Mouse (Mus musculus) G1E (cell line): Measurements from ENCODE around the gene Filip1. TPM values are rescaled to one million over a fixed set of nuclear protein-coding genes. Genes with fewer than 3 reads are reported as not detected.

Experiments
- ATAC-seq: 2 replicates; pipeline ENCODE4 v1.8.0; 2016; ENCODE audit warnings: mild to moderate bottlenecking; ENCODE audit not compliant: insufficient number of reproducible peaks, poor library complexity, low FRiP score, severe bottlenecking; ENCODE audit errors: extremely low read depth
- DNase-seq: peaks from one replicate; pipeline ENCODE4 v3.0.0; 2012; ENCODE audit warnings: low spot score
- H3K27me3 ChIP-seq: 2 replicates; pipeline ENCODE4 v1.6.1; 2012; ENCODE audit warnings: mild to moderate bottlenecking, low read length, inconsistent platforms; ENCODE audit not compliant: insufficient read depth
- H3K36me3 ChIP-seq: replicated peaks from 2 replicates; pipeline ENCODE3; 2012; ENCODE audit warnings: mild to moderate bottlenecking, inconsistent platforms
- H3K4me1 ChIP-seq: 2 replicates; pipeline ENCODE4 v1.6.1; 2012; ENCODE audit warnings: low read depth, low read length, inconsistent platforms, mixed read lengths; ENCODE audit not compliant: insufficient read depth
- H3K4me3 ChIP-seq: 2 replicates; pipeline ENCODE4 v1.5.1; 2012; ENCODE audit warnings: low read depth, mild to moderate bottlenecking, inconsistent platforms, low read length, moderate library complexity, mixed read lengths
- H3K9me3 ChIP-seq: replicated peaks from 2 replicates; pipeline ENCODE4 v1.6.1; 2012; ENCODE audit warnings: inconsistent platforms
- CTCF ChIP-seq: IDR thresholded peaks from 2 replicates; pipeline ENCODE4 v1.5.1; 2012; ENCODE audit warnings: low read depth, low read length, inconsistent platforms, mixed read lengths
- GATA1 ChIP-seq: IDR thresholded peaks from 2 replicates; pipeline ENCODE4 v1.6.1; 2012; ENCODE audit warnings: borderline replicate concordance, low read length, inconsistent platforms, mixed read lengths
- GATA2 ChIP-seq: IDR thresholded peaks from 2 replicates; pipeline ENCODE4 v1.6.1; 2012; ENCODE audit warnings: low read depth, low read length, inconsistent platforms, borderline replicate concordance
- POLR2AphosphoS5 ChIP-seq: IDR thresholded peaks from 2 replicates; pipeline ENCODE4 v1.6.1; 2012; ENCODE audit warnings: low read depth, low read length, inconsistent platforms; ENCODE audit not compliant: insufficient replicate concordance
- TAL1 ChIP-seq: conservative IDR thresholded peaks from 2 replicates; pipeline ENCODE4 v1.6.1; 2012; ENCODE audit warnings: low read depth, low read length, inconsistent platforms, mixed read lengths
- polyA plus RNA-seq: library from polyadenylated mRNA; stranded (reverse); fragments of >175 nt; gene quantifications from 2 replicates; pipeline ENCODE4 v1.2.3, GENCODE M21; 2012
- total RNA-seq, 2 experiments: library from RNA; stranded (forward) in 1 of 2; stranded (reverse) in 1 of 2; fragments of 200-1000 nt in 1 of 2; fragments of >200 nt in 1 of 2; fragmentation: Nextera tagmentation in 1 of 2; gene quantifications; 2 replicates each; pipeline ENCODE4 v1.2.3; 2014 to 2017

The Filip1 gene
- total and polyA plus RNA-seq, 3 experiments = 0.11 TPM; not detected in 2

DNA sequence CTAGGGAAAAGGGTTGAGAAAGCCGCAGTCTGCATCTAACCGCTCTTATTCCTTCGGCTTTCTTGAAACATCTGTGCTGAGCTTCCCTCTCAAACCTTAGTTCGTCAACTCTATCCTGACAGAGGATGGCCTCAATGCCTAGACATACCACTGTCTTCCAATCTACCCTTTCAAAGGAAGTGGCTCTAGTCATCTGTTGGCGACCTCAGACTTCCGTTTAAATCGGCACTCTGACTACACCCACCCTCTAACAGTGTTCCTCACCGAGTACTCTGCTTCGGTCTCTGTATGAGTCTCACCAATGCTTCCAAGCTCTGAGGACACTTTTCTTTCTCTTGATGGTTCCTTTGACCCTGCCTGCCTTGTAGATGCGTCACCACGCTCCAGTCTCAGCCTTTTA lies 196.6 kb downstream of the Filip1 start:
- no peak for TF ChIP-seq POLR2AphosphoS5
- no peak for TF ChIP-seq TAL1
- no peak for TF ChIP-seq CTCF
- TF ChIP-seq GATA1 = no peak
- TF ChIP-seq GATA2 = no peak
- Histone ChIP-seq H3K9me3 (no peaks in the 10 kb centered on the region), H3K27me3 (peaks cover 17% of the 10 kb centered on the region), H3K4me1 (peaks cover 6% of the 10 kb centered on the region; the same call in 1 of the 2 replicates), H3K36me3 (no peaks in the 10 kb centered on the region), H3K4me3 (no peak overlapping the region)
- ATAC-seq (no peak), DNase-seq (no peak)

DNA sequence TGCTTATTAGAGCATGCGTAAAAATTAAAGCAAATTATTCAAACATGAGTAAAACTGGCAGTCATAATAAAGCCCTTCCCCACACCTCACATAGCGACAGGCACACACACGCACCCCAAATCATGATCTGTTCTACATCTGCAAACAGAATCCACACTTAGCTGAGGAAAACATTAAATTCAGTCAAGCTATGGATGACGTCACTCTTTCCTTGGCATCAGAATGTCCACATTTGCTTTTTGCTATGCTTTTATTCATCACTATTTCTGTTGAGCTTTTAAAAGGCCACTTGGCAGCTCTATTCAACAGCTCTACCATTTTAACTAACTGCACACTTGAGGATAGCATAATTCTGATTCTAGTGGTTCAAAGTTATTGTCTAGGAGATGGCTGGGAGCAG lies 198.1 kb downstream of the Filip1 start:
- Histone ChIP-seq H3K27me3 (peaks cover 21% of the 10 kb centered on the region), H3K4me1 (peaks cover 14% of the 10 kb centered on the region), H3K9me3 (no peaks in the 10 kb centered on the region), H3K4me3 (no peak overlapping the region), H3K36me3 (no peaks in the 10 kb centered on the region)
- no peak for DNase-seq
- TF ChIP-seq GATA2 = no peak
- no peak for TF ChIP-seq CTCF
- TF ChIP-seq TAL1 = no peak
- TF ChIP-seq POLR2AphosphoS5 = no peak
- TF ChIP-seq GATA1 = no peak
- no peak for ATAC-seq

DNA sequence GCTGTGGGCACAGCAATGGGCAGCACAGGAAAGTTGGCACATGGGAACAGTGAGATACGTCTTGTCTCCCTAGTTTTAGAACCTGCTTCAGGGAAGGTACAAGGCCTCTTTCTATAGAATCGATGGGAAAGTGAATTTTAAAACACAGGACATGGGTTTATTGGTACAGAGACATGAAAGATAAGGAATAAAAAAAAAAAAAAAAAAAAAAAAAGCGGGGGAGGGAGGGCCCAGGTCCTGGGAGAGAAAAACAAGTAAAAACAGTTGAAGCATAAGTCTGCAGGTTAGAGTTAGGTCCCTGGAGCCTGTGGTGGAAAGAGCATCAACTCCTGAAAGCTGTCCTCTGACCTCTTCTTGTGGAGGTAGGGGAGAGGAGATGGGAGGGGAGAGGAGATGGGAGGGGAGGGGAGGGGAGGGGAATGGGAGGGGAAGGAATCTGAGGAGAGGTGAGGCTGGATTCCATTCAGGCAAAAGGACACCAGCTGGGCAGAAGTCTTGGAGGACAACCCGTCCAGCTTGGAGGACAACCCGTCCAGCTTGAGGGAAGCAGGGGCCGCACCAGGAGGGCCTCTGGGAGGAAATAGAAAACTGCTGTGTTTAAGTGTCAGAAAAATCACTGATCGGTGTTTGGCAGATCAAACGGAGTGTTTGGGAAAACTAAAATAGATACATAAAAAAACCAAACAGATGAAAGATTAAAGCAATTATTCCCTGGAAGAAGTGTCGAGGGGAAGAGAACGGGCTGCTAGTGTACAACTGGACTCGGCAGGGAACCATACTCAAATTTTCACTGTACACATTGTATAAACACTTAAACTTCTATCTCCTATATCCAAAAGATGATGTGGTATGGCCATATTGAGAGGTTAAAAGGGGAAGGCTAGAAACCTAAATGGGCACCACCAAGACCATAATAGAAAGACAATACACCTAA lies 201.4 kb downstream of the Filip1 start:
- H3K4me1 ChIP-seq = peaks cover 14% of the 10 kb centered on the region
- no peak for TF ChIP-seq CTCF
- no peak for TF ChIP-seq POLR2AphosphoS5
- TF ChIP-seq GATA1 = no peak
- no peak for TF ChIP-seq GATA2
- TF ChIP-seq TAL1 = no peak
- H3K27me3 ChIP-seq = peaks cover 24% of the 10 kb centered on the region
- DNase-seq (no peak), ATAC-seq (no peak)
- H3K9me3 ChIP-seq = no peaks in the 10 kb centered on the region
- H3K36me3 ChIP-seq = no peaks in the 10 kb centered on the region
- H3K4me3 ChIP-seq = no peak overlapping the region

DNA sequence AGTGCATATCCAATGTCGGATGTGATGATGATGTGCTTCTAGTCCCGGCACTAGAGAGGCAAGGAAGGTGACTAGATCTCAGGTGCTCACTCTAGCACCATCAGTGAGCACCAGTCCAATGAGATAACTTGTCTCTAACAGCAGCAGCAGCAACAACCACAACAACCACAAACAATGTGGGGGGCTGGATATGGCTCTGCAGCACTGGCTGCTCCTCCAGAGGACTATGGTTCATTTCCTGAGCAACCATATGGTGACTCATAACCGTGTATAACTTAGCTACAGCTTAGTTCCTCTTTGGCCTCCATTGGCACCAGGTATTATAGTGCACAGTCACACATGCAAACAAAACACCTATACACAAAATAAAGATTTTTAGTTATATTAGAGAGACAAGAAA lies 202.1 kb downstream of the Filip1 start:
- TF ChIP-seq TAL1 (peak; percentile 69), CTCF (no peak)
- Histone ChIP-seq H3K36me3 (no peaks in the 10 kb centered on the region), H3K27me3 (peaks cover 28% of the 10 kb centered on the region), H3K4me1 (peaks cover 14% of the 10 kb centered on the region), H3K4me3 (no peak overlapping the region), H3K9me3 (no peaks in the 10 kb centered on the region)
- ATAC-seq = peak; percentile 96
- peak; percentile 12 for DNase-seq

DNA sequence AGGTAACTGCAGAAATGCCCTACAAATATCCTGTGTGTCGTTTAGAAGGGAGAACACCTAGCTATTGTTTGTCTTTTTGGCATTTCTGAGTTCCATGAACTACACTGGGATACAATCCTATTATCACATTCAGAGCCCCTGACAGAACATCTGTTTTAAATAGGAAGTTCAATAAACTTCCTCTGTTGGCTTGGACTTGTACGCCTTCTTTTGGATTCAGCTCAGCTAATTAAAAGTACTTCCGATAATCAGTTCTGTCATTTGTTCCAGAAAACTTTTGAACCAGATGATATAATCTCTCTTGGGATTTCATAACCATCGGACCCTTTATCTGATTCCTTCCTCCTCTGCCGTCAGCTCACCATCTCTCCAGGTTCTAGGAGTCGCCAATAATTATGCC lies 203.2 kb downstream of the Filip1 start:
- no peak overlapping the region for H3K4me3 ChIP-seq
- no peak for ATAC-seq
- TF ChIP-seq TAL1 (no peak), GATA2 (no peak), CTCF (no peak), POLR2AphosphoS5 (no peak), GATA1 (no peak)

DNA sequence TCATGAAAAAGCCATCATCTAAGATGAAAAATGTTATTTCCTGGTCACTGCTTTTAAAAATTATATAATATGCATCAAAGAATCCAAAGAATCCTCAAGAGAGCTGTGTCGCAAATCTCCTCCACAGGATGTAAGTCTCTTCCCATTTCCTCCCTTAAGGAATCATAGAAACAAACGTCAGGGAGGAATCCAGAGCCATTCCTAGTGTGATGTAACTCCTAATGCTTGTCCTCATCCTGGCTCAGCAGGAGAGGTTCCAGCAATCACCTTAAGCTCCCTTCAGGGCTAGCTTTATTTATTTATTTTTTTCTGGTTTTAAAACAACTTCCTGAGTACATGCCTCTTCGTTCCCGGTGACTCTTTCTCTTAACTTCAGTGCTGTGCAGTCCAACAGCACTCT lies 205.5 kb downstream of the Filip1 start:
- ATAC-seq (no peak), DNase-seq (no peak)
- H3K4me3 ChIP-seq = no peak overlapping the region
- H3K9me3 ChIP-seq = no peaks in the 10 kb centered on the region
- H3K36me3 ChIP-seq = no peaks in the 10 kb centered on the region
- no peak for TF ChIP-seq POLR2AphosphoS5
- no peak for TF ChIP-seq TAL1
- no peak for TF ChIP-seq GATA2
- no peak for TF ChIP-seq CTCF
- TF ChIP-seq GATA1 = no peak
- peaks cover 26% of the 10 kb centered on the region for H3K27me3 ChIP-seq
- peaks cover 7% of the 10 kb centered on the region for H3K4me1 ChIP-seq

More for the DNA sequence above, 203.2 kb downstream of the Filip1 start:
- Histone ChIP-seq H3K36me3 (no peaks in the 10 kb centered on the region), H3K27me3 (peaks cover 34% of the 10 kb centered on the region), H3K4me1 (peaks cover 14% of the 10 kb centered on the region), H3K9me3 (no peaks in the 10 kb centered on the region)
- DNase-seq = no peak
